Mouse (Mus musculus) frontal cortex, adult 2 months (tissue): ENCODE data around the gene Rsph14. TPM values are rescaled to one million over a fixed set of nuclear protein-coding genes. Genes with fewer than 3 reads are reported as not detected.

ENCODE experiments used
- DNase-seq, 2 experiments: peaks; one replicate each; pipeline ENCODE4 v3.0.0; 2022; ENCODE audit warnings: low spot score in 1 of 2; ENCODE audit errors: extremely low spot score in 1 of 2
- polyA plus RNA-seq: library from polyadenylated mRNA; depleted of rRNA; stranded (reverse); fragments of >200 nt; gene quantifications from 2 replicates; pipeline ENCODE4 v1.2.3, GENCODE M21; 2012; rRNA removed

Gene Rsph14
- 0.32 and 0.42 TPM in 2 replicates for polyA plus RNA-seq

DNA sequence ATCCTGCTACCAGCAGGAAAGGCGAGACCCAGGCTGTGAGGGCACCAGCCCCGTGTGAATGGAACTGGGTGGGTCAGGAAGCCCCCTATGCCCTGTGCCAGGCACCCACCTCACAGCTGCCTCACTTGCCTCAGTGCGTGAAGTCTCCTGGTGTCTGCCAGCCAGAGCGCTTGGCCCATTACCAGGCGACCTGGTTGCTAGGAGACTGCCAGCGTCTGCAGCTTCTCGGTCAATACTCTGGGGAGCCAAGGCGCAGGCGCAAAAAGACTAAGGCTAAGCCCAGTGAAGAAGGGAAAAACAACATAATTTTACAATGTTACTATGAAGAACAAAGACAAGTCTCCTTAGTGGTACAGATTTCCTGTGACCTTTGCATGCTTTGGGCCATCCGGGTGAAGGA lies at the start of gene Rsph14:
TSS of gene Rsph14 (minus strand) at position 192 of the 400 bp plus-strand sequence.
- peak; percentile 70 to 91 for DNase-seq

DNA sequence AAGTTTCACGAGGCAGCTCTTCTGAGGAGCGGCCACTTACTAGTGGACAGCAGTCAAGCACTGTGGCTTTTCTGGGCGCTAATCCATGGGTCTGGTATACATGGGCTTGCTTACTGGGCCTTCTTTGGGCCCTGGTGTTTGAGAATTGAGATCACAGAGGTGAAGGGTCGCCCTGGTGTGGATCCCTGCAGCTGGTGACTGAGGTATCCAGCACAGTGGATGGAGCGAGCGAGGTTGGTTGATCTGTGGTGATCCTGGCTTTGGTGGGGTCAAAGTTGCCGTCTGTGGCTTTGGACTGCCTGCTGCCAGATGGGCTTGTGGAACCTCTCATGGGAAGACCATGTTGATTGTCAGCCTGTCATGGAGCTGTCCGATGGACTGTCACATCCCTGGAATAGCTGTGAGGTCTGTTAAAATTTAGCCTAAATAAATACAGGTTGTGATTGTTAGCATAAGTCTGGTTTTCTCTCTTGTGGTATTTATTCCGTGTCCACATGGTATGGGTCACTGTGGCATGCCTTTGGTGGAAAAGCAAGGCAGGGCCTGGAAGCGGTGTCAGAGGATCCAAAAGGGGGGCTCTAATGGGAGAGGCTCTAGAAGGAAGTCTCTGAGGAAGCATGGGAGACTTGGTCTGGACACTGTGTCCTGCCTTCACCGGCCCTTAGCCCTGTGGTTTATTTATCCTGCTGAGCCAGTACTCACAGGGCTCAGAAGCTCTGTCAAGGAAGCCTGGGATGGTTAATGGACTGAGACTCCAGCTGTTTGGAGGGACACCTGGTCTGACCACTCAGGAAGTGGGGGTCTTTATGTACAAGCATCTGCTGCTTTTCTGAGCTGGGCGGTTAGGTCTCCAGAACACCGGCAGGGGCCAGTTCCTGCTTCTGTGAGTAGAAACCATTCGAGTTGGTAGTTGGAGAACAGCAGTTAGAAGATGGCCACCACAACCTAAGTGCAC lies 46.1 kb upstream of the Rsph14 start:
- no peak for DNase-seq

DNA sequence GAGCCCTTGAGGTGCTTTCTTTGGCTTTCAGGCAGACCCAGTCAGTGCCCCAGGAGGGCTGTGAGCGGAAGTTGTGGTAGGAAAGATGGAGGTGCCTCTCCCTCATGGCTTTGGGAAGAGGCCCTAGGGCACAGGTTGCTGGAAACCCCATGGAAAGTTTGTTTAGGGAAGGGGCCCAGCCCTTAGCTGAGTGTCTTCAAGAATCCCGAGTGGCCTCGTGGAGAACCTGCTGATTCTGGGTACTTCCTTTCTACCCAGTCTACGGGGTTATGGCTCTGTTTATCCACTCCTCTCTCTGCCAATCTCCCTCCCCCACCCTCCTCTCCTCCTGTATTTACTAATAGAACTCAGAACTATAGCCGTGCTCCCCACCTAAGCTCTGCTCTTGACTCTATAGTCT lies 43.3 kb upstream of the Rsph14 start:
- DNase-seq = no peak

DNA sequence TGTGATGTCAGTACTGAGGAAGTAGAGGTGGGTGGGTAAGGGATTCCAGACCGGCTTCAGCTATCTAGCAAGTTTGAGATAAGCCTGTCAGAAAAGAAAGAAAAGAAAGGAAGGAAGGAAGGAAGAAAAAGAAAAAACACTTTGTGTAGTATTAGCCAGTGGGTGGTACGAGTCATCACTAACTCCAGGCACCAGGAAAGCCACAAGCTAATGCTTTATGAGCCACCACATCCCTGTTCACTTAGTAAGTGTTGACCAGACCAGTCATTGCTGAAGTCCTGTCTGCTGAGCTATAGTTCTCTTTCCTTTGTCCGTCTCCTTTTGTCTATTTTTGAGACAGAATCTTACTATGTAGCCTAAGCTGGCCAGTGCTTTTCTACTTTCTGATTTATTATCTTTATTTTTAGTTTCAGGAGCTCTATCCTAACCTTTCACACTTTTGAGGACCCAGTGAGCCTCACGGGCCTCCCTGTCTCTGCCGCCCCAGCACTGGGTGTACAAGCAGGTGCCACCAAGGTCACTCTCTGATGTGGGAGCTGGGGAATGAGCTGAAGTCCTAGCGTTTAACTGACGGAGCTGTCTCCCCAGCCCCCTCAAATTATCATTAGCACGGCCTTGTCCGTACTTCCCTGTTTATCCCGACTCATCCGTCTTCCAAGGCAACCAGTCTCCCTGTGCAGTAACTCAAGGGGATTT lies 38.0 kb upstream of the Rsph14 start:
- DNase-seq = no peak

DNA sequence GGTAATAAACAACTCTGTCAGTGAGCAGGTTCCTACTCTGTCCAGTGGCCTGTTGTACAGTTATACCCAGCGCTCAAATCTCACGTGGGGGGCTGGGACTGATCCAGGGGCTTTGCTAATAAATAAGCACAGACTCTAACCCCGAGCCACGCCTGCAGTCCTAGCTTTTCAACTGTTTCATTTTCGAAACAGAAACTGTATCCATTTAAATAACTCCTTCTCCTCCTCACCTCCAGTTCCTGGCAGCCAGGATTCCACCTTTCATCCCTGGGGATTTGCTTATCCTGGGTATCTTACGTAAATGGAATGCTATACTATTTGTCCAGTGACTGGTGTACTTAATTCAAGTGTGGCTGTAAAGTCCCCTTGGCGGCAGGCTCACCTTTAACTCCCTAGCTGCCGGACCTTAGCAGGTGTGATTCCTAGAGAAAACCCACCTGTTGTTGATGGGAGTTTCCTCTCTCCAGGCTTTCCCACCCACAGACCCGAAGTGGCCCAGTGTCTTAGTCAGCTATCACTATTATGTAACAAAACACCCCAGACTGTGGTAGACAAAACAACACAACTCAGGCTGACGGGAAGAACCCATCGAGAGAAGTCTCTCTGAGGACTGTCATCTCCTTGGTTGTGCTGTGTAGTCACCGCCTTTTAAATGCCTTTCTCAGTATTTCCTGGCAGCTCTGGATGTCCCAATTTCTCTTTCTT lies 36.4 kb upstream of the Rsph14 start:
- DNase-seq = no peak

DNA sequence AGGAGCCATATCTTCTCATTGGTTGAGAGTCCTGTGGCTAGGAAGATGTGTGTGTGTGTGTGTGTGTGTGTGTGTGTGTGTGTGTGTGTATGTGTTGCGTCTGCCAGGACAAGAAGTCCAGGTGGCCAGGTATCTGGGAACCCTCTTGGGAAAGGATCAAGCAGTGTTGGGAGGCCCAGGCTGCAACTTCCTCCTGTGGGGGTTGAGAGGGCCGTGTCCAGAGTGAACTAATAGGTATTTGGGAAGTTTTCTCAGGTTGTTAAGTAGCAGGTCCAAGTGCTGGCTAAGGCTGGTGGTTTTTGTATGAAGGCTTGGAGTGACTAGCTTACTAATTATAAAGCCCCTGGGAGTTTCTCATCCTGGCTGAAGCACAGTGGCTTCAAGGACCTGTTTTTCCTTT lies 35.7 kb upstream of the Rsph14 start:
- DNase-seq = no peak

DNA sequence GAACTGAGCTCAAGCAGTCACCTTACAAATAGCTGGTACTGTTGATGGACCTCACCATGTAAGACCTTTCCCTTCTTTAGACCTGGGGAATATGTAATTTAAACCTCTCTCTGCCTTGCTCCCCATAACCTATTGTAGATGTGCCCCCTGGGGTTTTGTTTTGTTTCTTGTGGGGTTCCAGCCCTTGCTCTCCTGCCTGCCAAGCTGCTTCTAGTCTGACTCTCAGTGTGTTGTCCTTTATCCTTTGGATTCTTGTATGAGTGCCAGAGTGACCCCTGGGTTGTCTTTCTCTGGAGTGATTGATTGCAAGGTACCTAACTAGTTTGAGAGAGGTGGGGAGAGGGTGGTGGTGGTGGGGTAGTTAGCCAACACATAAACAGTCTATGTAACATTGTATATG lies 35.1 kb upstream of the Rsph14 start:
- no peak for DNase-seq

DNA sequence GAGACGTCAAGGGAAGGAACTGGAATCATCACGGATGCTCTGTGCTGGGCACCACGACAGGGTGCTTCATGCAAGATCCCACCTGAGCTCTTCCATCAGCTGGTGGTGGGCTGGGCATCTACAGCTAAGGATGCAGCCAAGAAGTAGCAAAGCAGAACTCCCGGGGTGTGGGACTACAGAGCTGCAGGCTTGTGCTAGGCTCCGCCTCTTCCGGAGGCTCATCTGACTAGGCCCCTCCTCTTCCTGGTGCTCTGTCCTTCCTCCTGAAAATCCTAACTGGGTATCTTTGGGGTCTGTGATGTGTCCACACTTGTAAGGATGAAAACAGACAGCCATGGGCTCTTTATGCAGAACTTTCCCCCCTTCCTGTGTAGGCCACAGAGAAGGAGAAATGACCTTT lies 33.3 kb upstream of the Rsph14 start:
- DNase-seq = no peak

DNA sequence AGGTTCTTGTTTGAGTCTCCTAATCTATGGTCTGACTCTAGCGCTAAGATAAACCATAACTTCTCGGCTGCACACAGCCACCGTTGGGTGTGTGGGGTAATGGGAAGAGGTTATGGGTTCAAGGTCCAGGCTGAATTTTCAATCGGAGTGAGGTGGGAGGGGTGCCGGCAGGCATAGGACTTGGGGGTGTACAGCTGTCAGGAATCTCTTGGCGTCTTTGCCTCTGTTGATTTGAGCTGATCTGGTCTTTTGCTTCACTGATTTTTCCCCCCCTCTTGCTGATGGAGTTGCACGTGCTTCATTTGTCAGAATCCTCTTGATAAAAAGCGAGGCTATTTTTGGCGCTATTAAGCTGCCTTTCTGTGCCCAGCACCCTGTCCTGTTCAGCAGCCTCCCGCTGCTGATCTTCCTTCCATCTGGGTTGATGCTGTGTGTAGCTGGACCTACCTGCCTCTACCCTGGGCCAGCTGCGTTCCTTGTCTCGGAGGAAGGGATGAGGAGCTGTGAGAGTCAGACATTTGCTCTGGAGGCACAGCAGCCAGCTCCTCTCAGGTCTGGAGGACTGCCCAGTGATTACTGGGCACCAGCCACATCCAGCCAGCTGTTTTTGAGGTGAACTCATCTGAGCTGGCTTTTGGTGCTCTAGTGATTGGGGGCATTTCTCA lies 31.0 kb upstream of the Rsph14 start:
- no peak for DNase-seq

DNA sequence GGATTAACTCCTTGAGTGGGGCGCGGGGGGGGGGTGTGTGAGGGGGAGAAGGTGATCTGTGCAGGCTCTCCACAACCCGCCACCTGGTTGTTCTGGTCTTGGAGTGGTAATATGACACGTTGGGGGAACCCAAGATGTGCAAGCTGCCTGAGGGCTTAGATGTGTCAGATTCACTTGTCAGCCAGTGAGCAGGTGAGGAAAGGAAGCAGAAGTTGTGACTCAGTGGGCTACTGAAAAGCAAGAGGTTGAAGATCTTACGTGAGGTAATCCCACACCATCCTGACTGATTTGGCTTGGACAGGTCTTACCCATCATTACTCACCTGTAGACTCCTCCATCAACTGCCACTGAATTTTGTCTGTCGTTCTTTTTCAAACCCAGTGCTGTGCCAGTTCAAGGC lies 30.2 kb upstream of the Rsph14 start:
- DNase-seq = no peak

DNA sequence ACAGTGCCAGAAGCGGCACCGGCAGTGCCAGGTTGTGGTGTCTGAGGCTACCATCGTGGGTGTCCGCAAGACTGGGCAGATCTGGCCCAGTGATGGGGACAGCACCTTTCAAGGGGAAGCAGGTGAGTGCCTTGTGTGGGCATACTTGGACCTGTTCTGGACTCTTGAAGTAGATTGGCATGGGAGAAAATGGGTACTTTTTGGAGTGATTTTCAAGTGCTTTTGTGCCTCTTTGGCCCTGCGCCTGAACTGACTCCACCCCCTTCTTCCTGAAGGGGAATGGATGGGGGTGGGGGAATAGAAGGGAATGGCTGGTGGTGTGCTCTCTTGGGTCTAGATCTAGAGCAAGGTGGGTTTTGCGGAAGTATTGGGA lies 29.8 kb upstream of the Rsph14 start:
- no peak for DNase-seq

DNA sequence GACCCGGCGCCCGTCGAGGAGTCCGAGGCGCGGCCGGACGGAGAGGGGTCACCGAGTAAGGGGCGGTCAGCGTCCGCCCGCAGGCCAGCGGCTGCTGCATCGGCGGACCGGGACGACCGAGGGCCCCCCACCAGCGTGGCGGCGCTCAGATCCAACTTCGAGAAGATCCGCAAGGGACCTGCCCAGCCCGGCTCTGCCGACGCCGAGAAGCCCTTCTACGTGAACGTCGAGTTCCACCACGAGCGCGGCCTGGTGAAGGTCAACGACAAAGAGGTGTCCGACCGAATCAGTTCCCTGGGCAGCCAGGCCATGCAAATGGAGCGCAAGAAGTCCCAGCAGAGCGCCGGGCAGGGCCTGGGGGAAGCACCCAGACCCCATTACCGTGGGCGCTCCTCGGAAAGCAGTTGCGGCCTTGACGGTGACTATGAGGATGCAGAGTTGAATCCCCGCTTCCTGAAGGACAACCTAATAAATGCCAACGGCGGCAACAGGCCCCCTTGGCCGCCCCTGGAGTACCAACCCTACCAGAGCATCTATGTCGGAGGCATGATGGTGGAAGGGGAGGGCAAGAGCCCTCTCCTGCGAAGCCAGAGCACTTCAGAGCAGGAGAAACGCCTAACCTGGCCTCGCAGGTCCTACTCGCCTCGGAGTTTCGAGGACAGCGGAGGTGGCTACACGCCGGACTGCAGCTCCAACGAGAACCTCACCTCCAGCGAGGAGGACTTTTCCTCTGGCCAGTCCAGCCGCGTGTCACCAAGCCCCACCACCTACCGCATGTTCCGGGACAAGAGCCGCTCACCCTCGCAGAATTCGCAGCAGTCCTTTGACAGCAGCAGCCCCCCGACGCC lies 29.2 kb upstream of the Rsph14 start:
- no peak for DNase-seq

DNA sequence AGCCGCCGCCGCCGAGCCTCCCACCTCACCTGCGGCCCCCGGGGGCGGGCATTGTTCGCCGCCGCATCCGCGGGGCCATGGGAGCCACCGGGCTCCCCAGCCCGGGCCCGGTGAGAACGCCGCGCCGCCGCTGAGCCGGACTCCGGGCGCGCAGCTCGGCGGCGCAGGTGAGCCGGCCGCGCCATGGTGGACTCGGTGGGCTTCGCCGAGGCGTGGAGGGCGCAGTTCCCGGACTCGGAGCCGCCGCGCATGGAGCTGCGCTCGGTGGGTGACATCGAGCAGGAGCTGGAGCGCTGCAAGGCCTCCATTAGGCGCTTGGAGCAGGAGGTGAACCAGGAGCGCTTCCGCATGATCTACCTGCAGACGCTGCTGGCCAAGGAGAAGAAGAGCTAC lies 28.5 kb upstream of the Rsph14 start:
- no peak for DNase-seq

DNA sequence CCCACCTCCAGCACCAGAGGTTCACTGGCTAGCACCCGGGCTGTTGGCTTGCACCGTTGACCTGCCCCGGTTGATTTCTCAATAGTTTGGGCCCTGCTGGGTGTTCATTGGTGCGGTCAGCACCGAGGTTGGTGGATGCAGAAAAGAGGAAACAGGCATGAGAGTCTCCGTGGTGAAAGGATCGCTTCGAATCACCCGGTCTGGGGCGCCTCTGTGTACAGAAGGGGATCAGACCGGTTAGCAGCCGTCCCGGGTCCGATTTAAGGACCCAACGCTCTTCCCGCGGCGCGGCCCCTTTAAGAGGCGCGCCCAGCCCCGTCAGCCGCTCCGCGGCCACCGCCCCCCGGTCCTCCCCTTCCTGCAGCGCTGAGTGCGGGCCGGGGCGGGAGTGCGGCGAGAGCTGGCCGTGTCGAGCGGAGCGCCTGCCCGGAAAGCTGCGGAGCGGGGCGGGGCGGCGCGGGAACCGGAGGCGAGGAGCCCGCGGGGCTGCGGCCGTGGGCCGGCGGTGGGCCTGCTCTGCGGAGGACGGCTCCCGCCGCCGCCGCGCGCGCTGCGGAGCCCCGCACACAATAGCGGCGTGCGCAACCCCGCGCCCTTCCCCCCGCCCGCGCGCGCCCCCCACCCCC lies 27.9 kb upstream of the Rsph14 start, which contains the start of gene Bcr:
TSS of gene Bcr (plus strand) at position 376 of the 626 bp plus-strand sequence.
- DNase-seq = peak in 1 of 2 experiments; percentile 77

DNA sequence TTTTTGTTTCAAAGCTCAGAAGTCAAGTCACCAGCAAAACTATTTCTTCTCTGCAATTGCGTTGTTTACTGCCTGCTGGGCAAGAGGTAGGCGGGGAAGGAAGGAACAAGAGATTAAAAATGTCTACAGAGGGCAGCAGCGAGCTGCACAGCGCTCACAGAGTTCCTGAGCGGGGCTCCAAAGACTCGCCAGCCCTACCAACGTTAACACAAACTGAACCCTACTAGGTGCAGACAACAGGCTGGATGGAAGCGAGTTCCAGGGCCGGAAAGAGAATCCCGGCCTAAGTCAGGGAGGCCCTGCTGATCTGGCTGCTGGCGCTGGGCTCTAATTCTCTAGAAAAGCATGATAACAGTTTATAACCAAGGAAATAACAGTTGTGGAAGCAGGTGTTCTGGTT lies 27.0 kb upstream of the Rsph14 start:
- peak; percentile 54 to 91 for DNase-seq

DNA sequence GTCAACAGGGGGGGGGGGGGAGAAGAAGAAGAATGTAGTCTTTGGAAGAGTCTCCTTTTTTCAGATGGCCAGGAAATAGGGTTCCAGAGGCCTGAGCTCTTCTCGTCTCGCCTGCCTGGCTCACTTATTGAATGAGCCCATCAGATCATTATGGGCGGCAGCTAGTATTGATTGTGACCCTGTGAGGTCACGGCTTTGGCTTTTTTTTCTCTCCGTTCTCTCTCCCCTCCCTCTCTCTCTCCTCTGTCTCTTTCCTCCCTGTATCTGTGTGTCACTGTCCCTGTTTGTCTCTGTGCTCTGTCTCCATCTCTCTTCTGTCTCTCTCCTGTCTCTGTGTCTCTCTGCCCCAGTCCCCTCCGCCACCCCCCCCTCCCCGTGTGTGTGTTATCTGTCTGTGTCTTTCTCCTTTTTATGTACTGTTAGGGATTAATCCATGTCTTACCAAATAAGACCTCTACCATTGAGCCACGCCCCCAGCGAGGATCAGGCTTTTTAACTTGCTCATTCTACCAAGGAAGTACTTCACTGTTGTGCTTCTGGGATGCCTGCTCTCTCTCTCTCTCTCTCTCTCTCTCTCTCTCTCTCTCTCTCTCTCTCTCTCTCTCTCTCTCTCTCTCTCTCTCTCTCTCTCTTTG lies 26.5 kb upstream of the Rsph14 start:
- DNase-seq = no peak

DNA sequence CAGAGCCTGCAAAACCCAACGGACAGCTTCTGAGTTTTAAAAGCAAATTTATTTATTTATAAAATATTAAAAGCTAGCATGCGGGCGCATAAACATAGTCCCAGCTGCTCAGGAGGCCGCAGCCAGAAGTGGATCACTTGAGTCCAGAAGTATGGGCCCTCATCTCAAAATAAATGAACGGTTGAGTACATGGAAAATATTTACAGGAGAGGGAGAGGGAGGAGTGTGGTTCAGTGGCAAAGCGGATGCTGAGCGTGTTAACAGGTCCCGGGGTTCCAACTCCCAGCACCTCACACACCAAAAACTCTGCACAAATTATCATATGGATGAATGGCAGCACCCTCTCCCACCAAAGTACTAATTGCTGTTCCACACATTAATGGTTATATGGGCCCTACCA lies 25.9 kb upstream of the Rsph14 start:
- no peak for DNase-seq

DNA sequence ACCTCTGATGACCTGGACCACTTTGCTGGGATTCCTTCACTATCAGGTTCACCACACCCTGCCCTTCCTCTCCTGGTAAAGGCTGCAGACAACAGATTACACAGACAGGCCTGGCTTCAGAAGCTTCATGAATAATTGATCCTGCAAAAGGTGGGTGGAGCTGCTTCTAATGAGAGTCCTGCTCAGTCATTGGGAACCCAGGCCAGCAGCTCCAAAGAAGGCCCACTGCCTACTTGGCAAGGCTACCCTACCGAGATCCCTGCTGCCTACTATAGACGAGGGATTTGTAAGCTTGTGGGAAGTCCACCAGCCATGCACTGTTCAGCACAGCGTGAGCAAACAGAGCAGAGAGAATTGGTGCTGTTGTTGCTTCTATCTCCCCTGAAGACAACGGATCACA lies 23.9 kb upstream of the Rsph14 start:
- peak in 1 of 2 experiments; percentile 47 for DNase-seq

DNA sequence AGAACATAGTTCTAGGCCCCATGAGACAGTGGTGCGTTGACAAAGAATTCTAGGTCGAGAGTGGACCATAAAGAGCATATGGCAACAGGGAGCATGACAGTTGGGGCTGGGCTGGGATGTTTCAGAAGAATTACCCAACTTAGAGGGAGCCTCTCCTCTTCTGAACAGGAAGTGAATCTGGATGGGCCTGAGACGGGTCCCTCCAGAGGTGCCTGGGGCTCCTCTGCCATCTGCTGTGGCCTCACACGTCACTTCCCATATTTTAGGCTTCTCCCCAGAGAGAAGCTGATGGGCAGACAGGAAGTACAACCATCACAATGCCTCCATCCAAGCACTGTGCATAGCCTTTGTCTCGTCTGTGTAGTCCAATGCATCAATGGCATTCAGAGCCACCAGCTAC lies 23.3 kb upstream of the Rsph14 start:
- no peak for DNase-seq
